Mouse (Mus musculus): ENCODE measurements around the gene Rer1.
A peak's percentile ranks its signal among the peaks of the same experiment; 100 is the strongest.

The Rer1 gene

DNA sequence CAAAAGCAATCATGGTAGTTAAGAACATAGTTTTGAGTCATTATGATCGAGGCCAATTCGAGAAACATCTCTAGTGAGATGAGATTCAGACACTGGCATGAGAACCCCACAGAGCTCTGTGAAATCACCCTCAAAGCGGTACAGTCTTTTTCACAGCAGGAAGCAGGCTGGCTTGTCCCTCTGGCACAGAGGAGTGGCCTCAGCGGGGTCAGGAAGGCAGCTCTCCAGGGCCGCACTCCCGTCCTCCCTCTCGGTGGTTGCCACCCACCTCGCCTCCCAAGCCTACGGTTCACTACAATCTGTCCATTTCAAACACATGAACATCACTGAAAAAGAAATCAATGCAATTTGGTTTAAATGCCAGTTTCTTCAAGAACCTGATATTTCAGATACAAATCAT, 11.8 kb downstream of the Rer1 start:
- no peak for DNase-seq

DNA sequence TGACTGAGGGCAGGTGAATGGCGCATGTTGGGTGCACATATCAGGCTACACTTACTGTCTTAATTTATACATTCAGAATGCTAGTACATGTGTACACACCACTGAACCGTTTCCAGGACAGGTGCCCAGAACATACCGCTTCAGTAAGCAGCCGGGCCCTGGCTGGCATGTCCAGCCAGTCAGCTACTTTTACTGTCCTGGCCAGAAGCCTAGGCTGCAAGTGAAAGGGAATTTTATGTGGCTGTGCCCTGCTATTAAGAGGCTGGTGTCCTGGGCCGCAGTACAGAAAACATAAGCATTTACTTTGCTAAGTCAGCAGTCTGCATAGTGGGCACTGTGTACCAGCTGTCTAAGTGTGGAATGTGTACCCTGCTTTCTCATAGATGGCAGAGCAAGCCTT, 15.3 kb downstream of the Rer1 start:
- peak; percentile 67 for DNase-seq

DNA sequence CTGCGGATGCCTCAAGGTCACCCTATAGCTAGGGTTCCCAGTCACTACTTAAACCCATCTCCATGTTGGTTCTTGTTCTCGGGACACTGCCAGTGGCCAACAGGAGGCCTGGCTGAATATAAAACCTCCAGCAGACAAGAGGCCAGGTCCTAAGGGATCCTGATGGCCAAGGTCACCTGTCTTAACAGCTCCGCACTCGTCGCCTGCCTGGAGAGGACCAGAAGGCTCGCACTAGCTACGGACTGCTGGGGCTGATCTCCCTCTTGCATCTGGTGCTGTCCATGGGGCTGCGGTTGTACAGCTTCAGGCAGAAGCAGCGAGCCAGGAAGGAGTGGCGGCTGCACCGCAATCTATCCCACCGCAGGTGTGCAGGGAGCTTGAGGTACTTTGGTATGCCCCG, 16.0 kb downstream of the Rer1 start:
- no peak for DNase-seq

DNA sequence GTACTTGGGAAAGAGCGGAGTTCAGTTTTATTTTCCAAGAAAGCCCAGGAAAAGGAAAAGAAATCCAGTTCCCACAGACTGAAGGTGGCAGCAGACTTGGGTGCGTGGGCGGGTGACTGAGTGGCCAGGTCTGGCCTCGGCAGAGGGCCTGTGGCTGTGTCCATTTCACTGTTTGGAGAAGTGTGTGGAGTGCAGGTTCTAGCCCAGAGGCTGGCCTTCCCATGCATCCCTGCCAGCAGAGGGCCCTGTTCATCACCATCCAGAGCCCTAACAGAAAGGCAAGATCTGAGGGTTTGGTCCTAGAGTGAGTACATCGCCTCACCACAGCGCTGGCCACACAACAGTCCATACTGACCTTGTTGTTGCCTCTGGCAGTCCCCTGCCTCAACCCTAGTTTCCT, 17.0 kb downstream of the Rer1 start:
- peak; percentile 43 for DNase-seq

DNA sequence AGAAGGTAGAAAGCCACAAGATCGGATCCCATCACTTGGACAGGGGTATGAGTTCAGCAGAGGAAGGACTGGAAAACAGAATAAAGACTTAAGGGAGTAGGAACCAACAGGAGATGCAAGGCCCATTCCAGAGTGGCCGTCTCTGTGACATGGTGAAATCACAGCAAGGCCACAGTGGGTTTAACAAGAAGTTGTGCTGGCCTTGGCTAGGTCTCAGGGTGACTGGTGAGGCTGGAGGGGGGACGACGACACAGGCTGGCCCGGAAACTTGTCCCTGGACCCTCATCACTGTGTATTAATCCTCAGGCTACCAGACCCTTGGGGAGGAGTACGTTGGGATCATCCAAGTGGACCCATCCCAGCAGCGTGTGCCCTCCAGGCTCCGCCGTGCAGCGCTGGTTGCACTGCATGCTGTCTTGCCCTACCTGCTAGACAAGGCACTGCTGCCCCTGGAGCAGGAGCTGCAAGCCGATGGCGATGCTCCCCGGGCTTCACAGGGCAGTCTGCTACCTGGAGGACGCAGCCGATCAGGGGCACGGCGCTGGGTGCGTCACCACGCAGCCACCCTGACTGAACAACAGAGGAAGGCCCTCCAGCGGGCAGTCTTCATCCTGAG, 17.7 kb downstream of the Rer1 start:
- DNase-seq = no peak

DNA sequence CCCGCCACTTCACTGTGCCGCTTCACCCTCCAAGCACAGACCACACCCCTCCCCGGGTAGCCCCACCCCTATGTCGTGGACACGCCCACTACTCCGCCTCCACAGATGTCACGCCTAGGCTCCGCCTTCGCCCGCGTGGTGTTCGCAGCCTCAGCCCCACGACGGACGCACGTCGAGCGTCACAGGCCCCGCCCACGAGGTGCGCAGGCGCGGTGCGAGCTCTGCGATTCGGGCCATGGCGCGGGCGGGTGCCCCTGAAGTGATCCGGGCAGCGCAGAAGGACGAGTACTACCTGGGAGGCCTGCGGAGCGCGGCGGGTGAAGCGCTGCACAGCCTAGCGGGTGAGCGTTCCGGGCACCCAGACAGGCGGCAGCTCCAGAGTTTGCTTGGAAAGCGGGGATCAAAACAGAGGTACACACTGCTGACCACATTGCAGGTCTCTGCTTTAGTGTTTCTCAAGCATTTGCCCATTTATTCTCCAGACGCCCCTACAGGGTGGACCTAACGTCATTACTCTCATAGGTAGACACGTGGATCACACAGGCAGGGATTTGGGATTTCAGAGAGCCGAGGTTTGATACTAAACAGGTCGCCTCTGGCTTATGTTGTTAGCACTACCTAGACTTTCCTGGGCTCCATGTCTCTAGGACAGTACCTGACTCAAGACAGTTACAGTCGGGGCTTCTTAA, 19.2 kb downstream of the Rer1 start, which contains the start of gene Pex10:
TSS of gene Pex10 (plus strand) at position 183 of the 689 bp plus-strand sequence.
- DNase-seq = peak; percentile 98

DNA sequence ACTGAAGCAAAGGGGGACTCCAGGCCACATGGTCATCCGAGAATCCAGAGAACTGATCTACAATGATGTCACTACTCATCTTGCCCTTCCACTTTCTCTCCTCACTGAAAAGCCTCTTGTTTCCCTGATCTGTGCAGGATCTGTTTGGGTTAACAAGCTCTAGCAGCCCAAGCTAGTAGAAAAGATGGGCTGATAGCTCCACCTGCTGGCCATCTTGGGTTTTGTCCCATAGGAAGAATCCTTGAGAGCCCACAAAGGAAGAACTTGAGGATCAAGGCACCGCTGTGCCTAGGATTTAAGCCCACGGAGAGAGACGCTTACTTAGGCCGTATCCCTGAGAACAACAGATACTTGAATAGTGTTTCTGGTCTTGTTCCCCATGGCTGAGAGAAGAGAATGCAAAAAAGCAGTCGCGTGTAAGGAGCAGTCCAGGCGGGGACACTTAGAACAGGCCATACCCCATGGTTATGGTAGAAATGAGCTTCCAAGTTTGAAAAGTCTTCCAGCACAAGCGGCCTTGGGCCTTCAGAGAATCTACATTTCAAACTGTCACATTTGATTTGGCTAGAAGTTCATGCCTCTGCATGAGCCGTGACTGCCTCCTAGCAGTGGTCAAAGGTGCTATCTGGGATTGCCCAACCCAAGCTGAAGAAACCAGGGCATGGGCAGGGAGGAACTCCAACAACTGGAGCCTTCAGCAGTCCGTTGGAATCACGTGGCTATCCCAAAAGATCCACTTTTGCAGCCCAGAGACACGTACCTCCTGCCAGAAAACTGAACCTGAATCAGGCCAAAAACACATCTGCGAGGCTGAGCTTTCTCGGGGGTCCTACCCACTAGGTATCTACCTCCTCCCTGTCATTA, 20.0 kb downstream of the Rer1 start:
- peak; percentile 94 for DNase-seq

DNA sequence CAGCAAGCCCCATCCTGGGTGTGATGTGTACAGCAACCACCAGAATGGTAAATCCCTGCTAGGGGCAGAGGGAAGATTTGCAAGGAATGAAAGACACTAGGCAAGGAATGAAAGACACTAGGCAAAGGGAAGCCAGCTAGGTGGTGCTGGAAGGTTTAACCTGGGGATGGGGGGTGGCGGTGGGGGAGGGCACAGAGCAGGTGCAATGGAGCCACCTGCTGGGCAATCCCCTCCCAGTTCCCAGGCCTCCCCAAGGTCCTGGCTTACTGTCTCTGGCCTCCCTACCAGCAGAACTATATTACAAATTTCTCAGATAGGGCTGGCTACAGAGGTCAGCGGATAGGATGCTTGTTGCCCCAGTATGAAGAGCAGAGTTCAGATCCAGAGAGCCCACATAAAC, 21.7 kb downstream of the Rer1 start:
- DNase-seq = peak; percentile 61

DNA sequence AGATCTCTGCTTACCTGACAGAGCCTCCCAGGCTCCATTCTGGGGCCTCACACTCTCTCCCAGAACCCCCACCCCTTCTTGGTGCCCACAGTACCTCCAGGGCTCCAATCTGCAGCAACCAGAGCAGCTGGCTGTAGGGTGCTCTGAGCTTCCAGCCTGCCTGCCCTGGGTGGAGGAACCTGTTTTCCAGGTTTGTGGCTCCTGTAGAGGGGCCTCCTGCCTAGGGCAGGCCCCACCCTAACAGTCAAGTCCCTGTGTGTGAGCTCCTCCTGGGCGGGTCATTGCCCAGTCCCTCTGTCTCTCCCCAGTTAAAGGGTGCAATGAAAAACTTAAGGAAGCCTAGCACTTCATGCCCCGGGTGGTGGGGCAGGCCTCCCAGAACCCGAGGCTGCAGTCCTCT, 22.3 kb downstream of the Rer1 start:
- peak; percentile 59 for DNase-seq

DNA sequence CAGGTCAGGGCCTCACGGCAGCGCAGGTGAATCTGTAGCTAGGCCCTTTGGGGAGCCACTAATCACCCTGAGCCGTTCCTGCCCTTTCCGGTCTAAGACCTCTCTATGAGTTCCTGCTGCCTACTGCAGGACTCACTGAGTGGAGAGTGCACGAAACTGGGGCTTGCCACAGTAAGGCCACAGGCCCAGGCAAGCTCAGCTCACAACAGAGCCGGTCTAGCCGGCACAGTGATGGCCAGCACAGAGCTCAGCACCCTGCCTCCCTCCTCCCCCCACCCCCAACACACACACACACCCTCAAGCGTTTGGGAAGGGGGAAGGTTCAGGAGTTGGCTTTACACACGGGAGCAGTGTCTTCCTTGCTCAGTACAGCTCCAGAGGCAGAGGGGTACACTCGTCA, 27.9 kb downstream of the Rer1 start:
- no peak for DNase-seq

DNA sequence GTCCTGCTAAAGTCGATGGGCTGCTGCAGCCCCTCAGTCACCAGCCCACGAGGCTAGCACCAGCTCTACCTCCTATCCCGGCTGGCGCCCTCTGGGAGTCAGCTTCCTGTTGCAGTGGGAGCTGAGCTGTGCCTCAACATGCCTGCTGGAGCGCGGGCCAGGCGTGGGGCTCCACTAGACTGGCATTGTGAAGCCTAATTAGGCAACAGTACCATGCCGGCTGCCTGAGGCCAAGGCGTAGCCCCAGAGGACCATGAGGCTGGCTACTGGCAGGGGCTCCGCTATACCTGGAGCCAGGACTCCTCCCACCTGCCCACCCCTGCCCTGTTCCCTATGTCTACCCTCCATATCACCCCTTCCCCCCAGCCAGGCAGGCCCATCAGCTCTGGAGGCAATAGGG, 29.5 kb downstream of the Rer1 start, which contains the start of gene Plch2:
TSS of gene Plch2 (minus strand) at position 61 of the 400 bp plus-strand sequence.
- no peak for DNase-seq

DNA sequence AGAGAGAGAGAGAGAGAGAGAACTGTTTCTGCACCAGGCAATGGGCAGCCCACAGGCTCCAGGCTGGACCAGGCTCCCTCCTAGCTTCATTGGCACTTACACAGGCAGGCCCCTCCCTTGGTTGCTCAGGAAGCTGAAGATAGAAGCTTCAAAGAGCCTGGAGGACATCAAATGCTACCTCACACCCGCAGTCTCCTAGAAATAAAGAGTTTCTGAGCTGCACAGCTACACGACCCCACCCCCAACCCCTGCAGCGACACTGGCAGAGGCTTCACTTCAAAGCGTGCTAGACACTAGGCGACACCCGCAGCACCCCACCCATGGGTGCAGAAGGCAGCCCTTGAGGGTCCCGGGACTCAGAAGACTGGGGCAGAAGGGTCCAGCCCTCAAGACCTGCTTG, 36.1 kb downstream of the Rer1 start:
- no peak for DNase-seq

DNA sequence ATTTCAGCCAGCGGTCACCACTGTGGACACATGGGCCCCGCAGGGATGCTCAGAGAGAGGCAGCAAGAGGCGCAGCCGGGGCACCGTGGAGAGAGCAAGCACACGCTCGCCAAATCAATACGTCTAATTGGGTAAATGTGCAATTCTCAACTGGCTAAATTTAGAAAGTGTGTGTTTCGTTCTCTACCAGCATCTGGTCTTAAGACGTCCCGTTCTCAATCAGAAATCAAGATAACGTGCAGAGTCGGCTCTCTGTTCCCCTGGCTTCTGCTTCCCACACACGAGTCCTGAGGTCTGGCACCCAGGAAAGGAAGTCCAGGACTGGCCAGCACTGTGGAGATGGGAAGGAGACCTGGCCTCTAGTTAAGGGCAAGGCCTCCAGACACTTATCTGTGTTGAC, 39.5 kb downstream of the Rer1 start:
- no peak for DNase-seq

DNA sequence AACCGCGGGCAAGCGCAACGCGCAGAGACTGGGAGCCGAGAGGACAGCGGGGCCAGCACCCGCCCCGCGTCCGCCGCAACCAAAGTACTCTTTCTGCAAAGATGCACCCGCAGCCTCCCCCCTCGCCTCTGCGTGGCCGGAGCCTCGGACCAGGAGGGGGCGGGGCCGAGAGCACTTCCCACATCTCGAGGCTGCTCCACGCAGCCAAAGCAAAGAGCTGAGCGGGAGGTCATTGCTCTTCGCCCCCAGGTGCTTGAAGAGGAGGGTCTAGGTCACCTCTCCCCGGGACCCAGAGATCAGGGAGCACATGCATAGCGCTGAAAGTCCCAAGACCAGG, 42.9 kb downstream of the Rer1 start:
- no peak for DNase-seq

DNA sequence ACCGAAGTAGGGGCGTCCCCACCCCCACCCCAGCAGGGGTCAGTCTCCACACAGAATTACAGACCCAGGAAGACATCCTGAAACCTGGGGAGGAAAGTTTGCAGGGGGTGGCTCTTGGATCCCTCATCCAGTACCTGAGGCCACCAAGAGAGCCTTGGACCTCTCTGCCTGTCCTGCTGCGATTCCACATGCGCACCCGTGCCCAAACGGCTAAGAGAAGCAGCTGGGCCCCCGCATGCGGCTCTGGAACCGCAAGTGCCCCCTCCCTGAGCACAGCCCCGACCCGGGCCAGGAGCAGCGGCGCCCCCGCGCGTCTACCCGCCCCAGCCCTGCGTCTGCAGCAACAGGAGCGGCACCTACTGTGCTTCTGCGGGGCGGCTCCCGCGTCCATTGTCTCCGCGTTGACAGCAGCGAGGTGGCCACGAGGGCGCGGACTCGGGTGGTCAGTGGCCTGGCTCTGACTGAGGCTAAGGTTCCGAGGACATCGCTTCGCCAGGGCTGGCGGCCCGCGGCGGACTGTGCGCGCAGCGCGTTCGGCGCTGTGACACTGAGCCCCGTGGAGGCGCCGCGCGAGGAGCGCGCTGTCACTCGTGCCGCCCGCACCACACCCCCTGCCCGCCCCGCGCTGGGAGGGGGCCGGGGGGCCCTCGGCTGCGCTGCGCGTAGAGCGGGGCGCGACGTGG, 43.4 kb downstream of the Rer1 start:
- DNase-seq = no peak

DNA sequence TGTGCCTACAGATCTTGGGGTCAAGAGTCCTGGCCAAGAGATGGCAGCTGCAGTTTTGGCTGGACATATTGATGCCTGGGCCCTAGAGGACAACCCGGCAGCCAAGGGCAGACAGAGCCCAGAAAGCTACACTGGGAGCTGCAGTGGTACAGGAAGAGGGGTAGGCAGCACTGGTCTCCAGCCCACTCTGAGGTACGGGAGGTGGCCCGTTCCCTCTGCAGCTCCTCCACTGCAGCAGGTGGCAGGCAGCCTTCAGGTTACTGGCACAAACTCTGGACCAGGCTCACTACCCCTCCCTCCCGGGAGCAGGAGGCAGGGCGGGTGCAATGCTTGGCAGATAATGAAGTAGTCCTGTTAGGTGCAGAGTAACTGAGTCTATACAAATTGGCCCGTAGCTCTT, 45.5 kb downstream of the Rer1 start:
- no peak for DNase-seq

DNA sequence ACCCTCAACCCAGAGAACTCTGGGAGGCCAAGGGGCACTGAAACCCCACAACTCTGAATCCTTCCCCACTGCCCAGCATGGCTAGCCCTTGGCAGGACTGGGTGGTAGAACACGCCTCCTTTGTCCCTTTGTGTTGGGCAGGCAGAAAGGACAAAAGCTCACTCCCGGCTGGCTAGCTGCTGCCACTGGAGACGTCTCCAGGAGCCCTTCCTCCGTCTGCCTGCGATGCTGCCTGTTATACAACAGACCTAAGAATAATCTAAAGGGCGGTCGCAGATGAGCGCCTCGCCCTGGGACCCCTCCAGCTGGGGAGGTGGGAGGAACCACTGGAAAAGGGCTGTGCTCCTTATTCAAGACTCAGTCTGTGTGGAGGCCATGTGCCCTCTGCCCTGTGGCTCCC, 46.0 kb downstream of the Rer1 start:
- no peak for DNase-seq

DNA sequence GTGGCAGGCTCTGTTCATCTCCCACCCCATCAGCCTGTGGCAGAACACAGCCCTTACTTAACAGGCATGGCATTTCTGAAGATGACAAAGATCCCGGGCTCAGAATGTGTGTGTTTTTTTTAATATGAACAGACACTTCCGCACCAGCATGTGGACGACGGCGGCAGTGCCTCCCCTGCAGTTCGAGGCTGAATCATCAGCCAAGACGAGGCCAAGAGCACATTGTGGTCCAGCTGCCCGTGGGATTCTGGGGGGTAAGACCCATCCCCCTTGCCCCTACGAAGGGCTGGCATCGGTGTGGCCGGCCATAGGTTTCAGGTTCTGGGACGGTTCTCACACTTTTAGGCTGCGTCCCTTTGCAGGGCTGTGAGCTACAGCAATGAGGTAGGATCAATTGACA, 51.4 kb downstream of the Rer1 start:
- no peak for DNase-seq

DNA sequence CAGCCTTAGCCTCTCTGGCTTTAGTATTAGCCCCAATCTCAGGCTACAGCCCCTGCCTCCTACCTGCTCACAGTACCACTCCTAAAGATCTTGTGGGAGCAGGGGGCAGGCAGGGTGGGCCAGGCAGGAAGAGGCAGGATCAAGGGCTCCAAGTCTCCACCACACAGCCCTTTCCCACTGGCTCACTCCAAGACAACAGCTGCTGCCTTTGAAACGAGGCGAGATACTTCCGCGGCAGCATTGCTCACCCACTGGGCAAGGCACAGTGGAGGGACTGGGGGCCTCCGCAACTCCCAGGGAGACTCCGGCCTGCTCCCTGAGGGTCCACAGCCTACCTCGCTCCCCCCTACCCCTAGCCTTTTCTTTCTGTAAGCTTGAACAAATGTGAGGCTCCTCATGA, 52.0 kb downstream of the Rer1 start:
- DNase-seq = no peak

DNA sequence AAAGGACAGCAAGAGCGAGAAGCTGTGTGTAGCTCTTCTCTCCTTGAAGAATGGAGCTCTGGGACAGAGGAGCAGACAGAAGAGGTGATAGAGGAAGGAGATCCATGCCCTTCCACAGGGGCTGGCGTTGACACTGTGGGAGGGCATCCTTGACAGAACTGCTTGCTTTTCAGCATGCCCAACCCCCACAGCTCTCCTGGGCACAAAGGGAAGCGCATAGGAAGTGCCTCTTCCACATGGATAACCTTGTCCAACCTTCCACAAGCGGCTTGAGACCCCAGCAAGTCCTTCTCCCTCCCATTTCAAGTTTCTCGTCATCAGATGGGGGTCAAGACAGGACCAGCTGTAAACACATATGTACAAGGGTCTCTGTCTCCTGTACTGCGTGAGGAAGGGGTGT, 53.1 kb downstream of the Rer1 start:
- DNase-seq = no peak

DNA sequence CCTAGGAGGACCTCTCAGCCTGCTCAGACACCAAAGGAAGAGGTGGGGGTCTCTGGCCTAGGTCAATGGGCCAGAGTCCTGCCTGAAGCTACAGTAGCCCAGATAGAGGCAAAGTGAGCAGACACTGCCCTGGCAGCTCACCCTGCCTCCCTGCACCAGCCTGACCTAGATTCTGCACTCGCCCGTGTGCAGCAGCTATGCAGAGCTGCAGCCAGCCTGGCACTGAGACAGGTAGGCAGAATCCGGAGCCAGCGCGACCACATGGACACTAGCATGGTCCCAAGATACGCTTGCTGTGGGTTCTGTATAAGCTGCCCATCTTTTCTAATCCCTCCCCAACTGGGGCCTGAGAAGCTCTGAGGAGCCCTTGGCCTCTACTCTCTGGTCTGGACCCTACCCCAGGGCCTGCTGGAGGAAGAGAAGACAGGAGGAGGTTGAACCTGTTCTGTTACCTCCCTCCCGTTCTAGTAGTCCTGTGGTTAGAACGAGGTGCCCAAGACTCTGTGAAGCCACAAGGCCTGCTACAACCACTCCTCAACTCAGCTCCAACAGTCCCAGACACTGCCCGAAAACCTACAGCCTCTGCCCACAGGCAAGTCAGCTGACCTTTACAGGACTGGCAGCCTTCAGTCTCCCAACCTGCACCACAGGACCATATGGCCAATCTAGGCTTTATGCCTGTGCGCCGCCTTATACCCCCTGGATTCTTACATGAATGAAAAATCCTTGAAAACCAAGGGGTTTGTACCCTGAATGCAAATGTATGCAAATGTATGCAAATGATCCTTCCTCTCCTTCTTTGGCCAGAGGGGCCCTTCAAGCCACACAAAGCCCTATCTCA, 61.8 kb downstream of the Rer1 start:
- no peak for DNase-seq

Measured in kidney, postnatal 10 days (tissue).